Comparison of ENCODE assay signal across 8 mouse cellular contexts in the genomic region with DNA sequence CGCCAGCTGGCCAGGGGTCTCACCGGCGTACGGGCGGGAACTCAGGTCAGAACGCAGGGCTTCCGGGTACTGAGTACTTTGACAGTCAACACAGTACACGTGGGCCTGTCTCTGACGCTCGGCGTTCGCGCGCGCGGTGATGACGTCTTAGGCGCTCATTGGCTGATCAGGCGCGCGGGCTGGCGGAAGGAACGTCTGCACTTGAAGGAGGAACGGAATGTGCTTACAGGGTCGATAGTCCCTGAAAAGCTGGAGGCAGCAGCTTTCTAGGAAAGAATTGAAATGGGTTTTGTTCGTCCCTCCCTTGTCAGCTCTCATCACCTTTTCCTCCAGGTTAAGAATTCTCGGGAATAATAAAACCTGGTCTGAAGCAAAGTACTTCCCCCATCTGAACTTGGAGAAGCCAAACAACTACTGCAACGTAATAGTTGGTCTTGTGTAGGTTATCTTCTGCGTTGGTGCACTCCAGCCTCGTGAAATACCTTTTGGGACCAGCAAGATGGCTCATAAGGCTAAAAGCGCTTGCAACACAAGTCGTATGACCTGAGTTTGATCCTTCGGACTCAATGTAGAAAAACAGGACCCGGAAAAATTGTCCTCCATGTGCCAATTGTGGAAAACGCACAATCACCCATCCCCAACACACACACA. TPM values are rescaled to one million over a fixed set of nuclear protein-coding genes. Genes with fewer than 3 reads are reported as not detected.
DNase-seq lines count a peak whose midpoint lies in the region; ATAC-seq and TF ChIP-seq lines count a peak whose summit lies in the region.

Gene Scfd2, minus strand, starts transcription at position 130 of the 651 bp plus-strand sequence.

- WGBS in embryonic facial prominence, embryonic 13.5 days, result 7% methylated on average over 35 of the region's 35 CpGs
- 7% methylated on average over 35 of the region's 35 CpGs for WGBS in heart, adult 2 months
- WGBS in limb, embryonic 13.5 days, result 7% methylated on average over 35 of the region's 35 CpGs
- WGBS in midbrain, embryonic 16.5 days, result 7% methylated on average over 35 of the region's 35 CpGs

- intact Hi-C loops in heart, adult 2 months (cut with DNase I), result loop anchor here (5.0 to 10.0 kb wide), 4 partner anchors 219 to 626 kb away; partner anchors contain the start of genes Chic2 and Usp46

- TF ChIP-seq POLR2A in heart, adult 2 months (IDR thresholded peaks at IDR 0.05; ENCODE audit: insufficient read depth, low read depth, low read length), result peak; percentile 75

- DNase-seq in 3134 (ENCODE audit: extremely low read depth, insufficient read length, low spot score), result peak; percentile 96
- DNase-seq in adrenal gland, postnatal 36 days, result peak; percentile 96 to 98
- peak; percentile 96 to 98 for DNase-seq in heart, adult 2 months
- DNase-seq in kidney, adult 8-10 months, result peak; percentile 94 to 97
- DNase-seq in spleen, postnatal 10 days (ENCODE audit: low spot score in 2 of 2), result peak; percentile 92 to 98

- no peaks in the 10 kb centered on the region for H3K9me3 ChIP-seq in embryonic facial prominence, embryonic 13.5 days
- no peaks in the 10 kb centered on the region for H3K9me3 ChIP-seq in limb, embryonic 13.5 days
- no peaks in the 10 kb centered on the region for H3K9me3 ChIP-seq in midbrain, embryonic 16.5 days (replicated peaks; ENCODE audit: control insufficient read depth, low read length, poor library complexity, severe bottlenecking)

- H3K4me3 ChIP-seq in embryonic facial prominence, embryonic 13.5 days, result peak within 1 kb of the TSS; percentile 90
- H3K4me3 ChIP-seq in heart, adult 2 months, result peak within 1 kb of the TSS; percentile 99
- peak within 1 kb of the TSS; percentile 69 for H3K4me3 ChIP-seq in limb, embryonic 13.5 days
- H3K4me3 ChIP-seq in midbrain, embryonic 16.5 days (ENCODE audit: low read depth, low read length), result peak within 1 kb of the TSS; percentile 76

- ATAC-seq in embryonic facial prominence, embryonic 13.5 days (ENCODE audit: insufficient number of reproducible peaks, insufficient read depth, low FRiP score, low TSS enrichment, low read depth), result peak; percentile 62
- ATAC-seq in limb, embryonic 13.5 days (ENCODE audit: low FRiP score, low read depth), result peak; percentile 82
- ATAC-seq in midbrain, embryonic 16.5 days, result peak; percentile 90

- H3K27me3 ChIP-seq in embryonic facial prominence, embryonic 13.5 days, result no peaks in the 10 kb centered on the region
- no peaks in the 10 kb centered on the region for H3K27me3 ChIP-seq in heart, adult 2 months (ENCODE audit: control insufficient read depth, insufficient read depth, low read length)
- no peaks in the 10 kb centered on the region for H3K27me3 ChIP-seq in limb, embryonic 13.5 days
- H3K27me3 ChIP-seq in midbrain, embryonic 16.5 days (ENCODE audit: control insufficient read depth, insufficient read depth, low read depth, low read length), result no peaks in the 10 kb centered on the region

- peaks cover 22% of the 10 kb centered on the region for H3K4me1 ChIP-seq in embryonic facial prominence, embryonic 13.5 days
- H3K4me1 ChIP-seq in heart, adult 2 months (ENCODE audit: control insufficient read depth, insufficient read depth, low read length), result peaks cover 7% of the 10 kb centered on the region
- H3K4me1 ChIP-seq in limb, embryonic 13.5 days, result peaks cover 26% of the 10 kb centered on the region
- peaks cover 36% of the 10 kb centered on the region for H3K4me1 ChIP-seq in midbrain, embryonic 16.5 days (ENCODE audit: control insufficient read depth, insufficient read depth, low read length)

- peak within 1 kb of the TSS; percentile 74 for H3K9ac ChIP-seq in embryonic facial prominence, embryonic 13.5 days
- peak within 1 kb of the TSS; percentile 69 for H3K9ac ChIP-seq in heart, adult 2 months (ENCODE audit: low read depth, low read length)
- H3K9ac ChIP-seq in limb, embryonic 13.5 days, result peak within 1 kb of the TSS; percentile 72
- H3K9ac ChIP-seq in midbrain, embryonic 16.5 days (ENCODE audit: low read depth, low read length), result peak within 1 kb of the TSS; percentile 70

- H3K4me2 ChIP-seq in embryonic facial prominence, embryonic 13.5 days, result peak within 1 kb of the TSS; percentile 99
- H3K4me2 ChIP-seq in limb, embryonic 13.5 days (replicated peaks), result peak within 1 kb of the TSS; percentile 98
- H3K4me2 ChIP-seq in midbrain, embryonic 16.5 days (ENCODE audit: low read length), result peak within 1 kb of the TSS; percentile 98

- peak within 1 kb of the TSS; percentile 58 for H3K27ac ChIP-seq in embryonic facial prominence, embryonic 13.5 days
- peak within 1 kb of the TSS; percentile 82 for H3K27ac ChIP-seq in heart, adult 2 months
- peak within 1 kb of the TSS; percentile 12; the same call in 1 of the 2 replicates for H3K27ac ChIP-seq in limb, embryonic 13.5 days
- peak within 1 kb of the TSS; percentile 61; the same call in 1 of the 2 replicates for H3K27ac ChIP-seq in midbrain, embryonic 16.5 days (ENCODE audit: low read length)

- H3K79me2 ChIP-seq in heart, adult 2 months (replicated peaks; ENCODE audit: control insufficient read depth, insufficient read depth, low read length), result no peaks in the 10 kb centered on the region

- H3K36me3 ChIP-seq in embryonic facial prominence, embryonic 13.5 days, result no peaks in the 10 kb centered on the region
- H3K36me3 ChIP-seq in heart, adult 2 months (ENCODE audit: control insufficient read depth, insufficient read depth, low read length), result peaks cover 2% of the 10 kb centered on the region; the same call in 1 of the 2 replicates
- H3K36me3 ChIP-seq in limb, embryonic 13.5 days, result no peaks in the 10 kb centered on the region
- H3K36me3 ChIP-seq in midbrain, embryonic 16.5 days (ENCODE audit: control insufficient read depth, insufficient read depth, low read length), result no peaks in the 10 kb centered on the region

- TF ChIP-seq CTCF in heart, adult 2 months (IDR thresholded peaks at IDR 0.05), result no peak

- TF ChIP-seq EP300 in heart, adult 2 months (IDR thresholded peaks at IDR 0.05; ENCODE audit: insufficient read depth, low read depth, low read length), result peak; percentile 69; the same call in 1 of the 2 replicates

RNA-seq across cellular contexts. Expression of gene Scfd2, which starts in this region (rescaled TPM):
- 10 to 100 TPM; 17.8 to 22.9 TPM for total RNA-seq in adrenal gland, postnatal 36 days (2021)
- 17.2 and 20.8 TPM in 2 replicates for polyA plus RNA-seq in embryonic facial prominence, embryonic 13.5 days (2015; fragmentation: Nextera tagmentation; extraction: Ambion mirVana)
- total RNA-seq in heart, adult 2 months (2021), result 10 to 100 TPM in 1 of 2 experiments, 1 to 10 TPM in 1; 9.1 to 13.9 TPM
- polyA plus RNA-seq in heart, adult 2 months (2012; rRNA removed), result 11.9 and 17.0 TPM in 2 replicates
- 17.1 and 18.7 TPM in 2 replicates for polyA plus RNA-seq in limb, embryonic 13.5 days (2015; fragmentation: Nextera tagmentation; extraction: Ambion mirVana)
- polyA plus RNA-seq in midbrain, embryonic 16.5 days (2015; fragmentation: Nextera tagmentation; extraction: Ambion mirVana), result 18.1 and 21.5 TPM in 2 replicates

Comparison
In these comparisons a context has a peak if more than half of its experiments do, and no peak if none do; other contexts are left out.
1. Peak in every context shown above with its lines: DNase-seq, ATAC-seq, H3K4me3 ChIP-seq and H3K27ac ChIP-seq.
2. H3K27ac ChIP-seq: peak in every context shown above with its lines; median percentile 82 in heart, adult 2 months; 61 in midbrain, embryonic 16.5 days; 58 in embryonic facial prominence, embryonic 13.5 days; 12 in limb, embryonic 13.5 days.